Mouse (Mus musculus): ENCODE measurements around the gene Zfp275. TPM values are rescaled to one million over a fixed set of nuclear protein-coding genes. Genes with fewer than 3 reads are reported as not detected.
"Not testable (repeated sequence)": the region's sequence is repeated elsewhere in the genome, so short reads cannot be mapped to it uniquely, and the experiment has no call there.

Zfp275 gene
- polyA plus RNA-seq, 1 experiment from 2014 or later, result 13.8 TPM

DNA sequence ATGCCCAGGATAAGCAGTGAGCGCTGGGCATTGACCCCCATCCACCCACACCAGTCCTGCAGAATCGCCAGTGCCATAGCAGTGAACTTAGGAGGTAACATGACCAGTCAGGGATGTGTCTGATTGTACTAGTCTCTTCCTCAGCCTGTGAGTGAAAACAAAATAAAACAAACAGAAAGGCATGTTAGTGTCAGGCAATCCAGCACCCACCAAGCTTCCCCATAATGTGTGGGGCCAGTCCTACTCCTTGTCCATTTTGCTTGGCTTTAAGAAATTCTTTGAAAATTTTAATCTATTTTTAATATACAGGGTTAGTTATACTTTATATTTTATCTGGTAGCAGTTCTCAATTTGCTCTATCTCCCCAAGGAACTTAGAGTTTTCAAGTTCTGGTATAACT lies 56.2 kb downstream of the Zfp275 start, which contains the start of gene Gm18336:
Gene Gm18336, minus strand, starts transcription at position 101 of the 400 bp plus-strand sequence.
- H3K36me3 ChIP-seq (ENCODE audit: insufficient read depth, low read length); H3K9me3 ChIP-seq (ENCODE audit: low read length); H3K4me2 ChIP-seq (replicated peaks; ENCODE audit: low read depth, low read length); H3K4me3 ChIP-seq (ENCODE audit: low read length); H3K4me1 ChIP-seq (ENCODE audit: insufficient read depth, low read length); H3K27ac ChIP-seq (ENCODE audit: low read length); ATAC-seq (ENCODE audit: low FRiP score, low TSS enrichment); H3K9ac ChIP-seq (replicated peaks; ENCODE audit: low read length); H3K27me3 ChIP-seq (ENCODE audit: insufficient read depth, low read length): not testable (repeated sequence)
- WGBS, result 65% methylated on average over 2 of the region's 2 CpGs

DNA sequence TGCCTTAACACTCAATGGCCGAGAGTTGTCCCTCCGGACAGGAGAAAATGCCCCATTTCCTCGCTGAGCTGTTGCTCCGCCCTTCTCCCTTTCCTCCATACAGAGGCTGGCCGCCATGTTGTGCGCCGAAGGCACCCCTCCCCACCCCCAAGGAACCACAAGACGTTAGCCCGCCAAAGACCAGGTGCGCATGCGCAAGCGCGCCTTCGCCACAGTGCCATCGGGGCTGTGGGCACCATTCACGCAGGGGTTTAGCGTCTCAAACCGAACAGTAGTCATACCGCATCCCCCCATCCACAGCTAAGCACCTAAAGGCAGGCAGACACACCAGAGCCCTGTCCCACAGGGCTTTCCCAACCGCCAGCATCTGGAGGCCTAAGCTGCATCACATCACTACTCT lies 58.5 kb downstream of the Zfp275 start:
- 83% methylated on average over 20 of the region's 20 CpGs for WGBS
- no peak overlapping the region for H3K27ac ChIP-seq (ENCODE audit: low read length)
- no peaks in the 10 kb centered on the region for H3K4me1 ChIP-seq (ENCODE audit: insufficient read depth, low read length)
- H3K36me3 ChIP-seq (ENCODE audit: insufficient read depth, low read length), result no peaks in the 10 kb centered on the region
- peaks cover 2% of the 10 kb centered on the region; the same call in 1 of the 2 replicates for H3K27me3 ChIP-seq (ENCODE audit: insufficient read depth, low read length)
- no peak overlapping the region for H3K4me3 ChIP-seq (ENCODE audit: low read length)
- no peak for ATAC-seq (ENCODE audit: low FRiP score, low TSS enrichment)
- no peaks in the 10 kb centered on the region for H3K9me3 ChIP-seq (ENCODE audit: low read length)
- H3K4me2 ChIP-seq (replicated peaks; ENCODE audit: low read depth, low read length), result no peak overlapping the region
- H3K9ac ChIP-seq (replicated peaks; ENCODE audit: low read length), result no peak overlapping the region

DNA sequence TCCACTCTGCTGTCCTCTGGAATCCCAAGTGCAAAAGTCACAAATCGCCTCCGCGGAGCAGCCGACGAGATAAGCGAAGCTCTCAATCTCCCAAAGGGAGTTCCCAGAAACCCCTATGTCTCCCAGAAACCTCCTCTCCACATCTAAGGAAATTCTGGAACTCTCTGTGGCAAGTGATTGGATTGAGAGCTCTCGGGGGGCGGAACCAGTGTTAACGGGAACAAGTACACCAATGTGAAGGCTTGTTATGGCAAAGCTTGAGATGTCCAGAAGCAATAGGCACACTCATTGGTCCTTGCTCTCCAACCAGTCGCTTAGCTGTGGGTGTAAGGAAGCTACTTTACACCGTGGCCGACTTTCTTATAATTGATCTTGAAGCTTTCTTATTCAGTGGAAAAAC lies 59.2 kb downstream of the Zfp275 start:
- H3K27me3 ChIP-seq (ENCODE audit: insufficient read depth, low read length), result peaks cover 2% of the 10 kb centered on the region; the same call in 1 of the 2 replicates
- ATAC-seq (ENCODE audit: low FRiP score, low TSS enrichment), result no peak
- H3K9ac ChIP-seq (replicated peaks; ENCODE audit: low read length), result no peak overlapping the region
- H3K4me1 ChIP-seq (ENCODE audit: insufficient read depth, low read length), result no peaks in the 10 kb centered on the region
- no peak overlapping the region for H3K4me3 ChIP-seq (ENCODE audit: low read length)
- H3K9me3 ChIP-seq (ENCODE audit: low read length), result no peaks in the 10 kb centered on the region
- H3K36me3 ChIP-seq (ENCODE audit: insufficient read depth, low read length), result no peaks in the 10 kb centered on the region
- H3K4me2 ChIP-seq (replicated peaks; ENCODE audit: low read depth, low read length), result no peak overlapping the region
- H3K27ac ChIP-seq (ENCODE audit: low read length), result no peak overlapping the region
- WGBS, result 95% methylated on average over 12 of the region's 12 CpGs

Other genes starting within 250 kb of the Zfp275 start
- gene Xlr3a, start 245.5 kb upstream of the Zfp275 start, polyA plus RNA-seq (2015; fragmentation: Nextera tagmentation; extraction: Ambion mirVana), result 2.3 and 3.6 TPM in 2 replicates
- gene Gm14685, start 225.6 kb upstream of the Zfp275 start, polyA plus RNA-seq (2015; fragmentation: Nextera tagmentation; extraction: Ambion mirVana), result not detected in 2 replicates
- not detected in 2 replicates for gene Xlr5b, start 193.8 kb upstream of the Zfp275 start, polyA plus RNA-seq (2015; fragmentation: Nextera tagmentation; extraction: Ambion mirVana)
- gene DXBay18, start 193.2 kb upstream of the Zfp275 start, polyA plus RNA-seq (2015; fragmentation: Nextera tagmentation; extraction: Ambion mirVana), result not detected in 2 replicates
- not detected in 2 replicates for gene Spin2d, start 165.6 kb upstream of the Zfp275 start, polyA plus RNA-seq (2015; fragmentation: Nextera tagmentation; extraction: Ambion mirVana)
- 11.8 and 14.0 TPM in 2 replicates for gene Xlr3b, start 150.4 kb upstream of the Zfp275 start, polyA plus RNA-seq (2015; fragmentation: Nextera tagmentation; extraction: Ambion mirVana)
- 0.51 and 1.1 TPM in 2 replicates for gene Xlr4b, start 128.3 kb upstream of the Zfp275 start, polyA plus RNA-seq (2015; fragmentation: Nextera tagmentation; extraction: Ambion mirVana)
- gene F8a, start 114.3 kb upstream of the Zfp275 start, polyA plus RNA-seq (2015; fragmentation: Nextera tagmentation; extraction: Ambion mirVana), result 10.6 and 10.7 TPM in 2 replicates
- gene Xlr4c, start 99.5 kb upstream of the Zfp275 start, polyA plus RNA-seq (2015; fragmentation: Nextera tagmentation; extraction: Ambion mirVana), result not detected in 2 replicates
- gene Xlr3c, start 77.2 kb upstream of the Zfp275 start, polyA plus RNA-seq (2015; fragmentation: Nextera tagmentation; extraction: Ambion mirVana), result not detected in 2 replicates
- not detected in 2 replicates for gene Xlr5a, start 49.6 kb upstream of the Zfp275 start, polyA plus RNA-seq (2015; fragmentation: Nextera tagmentation; extraction: Ambion mirVana)
- not detected in 2 replicates for gene Xlr5c, start 49.6 kb upstream of the Zfp275 start, polyA plus RNA-seq (2015; fragmentation: Nextera tagmentation; extraction: Ambion mirVana)
- not detected in 2 replicates for gene Gm45015, start 5.8 kb upstream of the Zfp275 start, polyA plus RNA-seq (2015; fragmentation: Nextera tagmentation; extraction: Ambion mirVana)
- not detected in 2 replicates for gene Gm18336, start 56.1 kb downstream of the Zfp275 start, polyA plus RNA-seq (2015; fragmentation: Nextera tagmentation; extraction: Ambion mirVana)
- 0.10 TPM in 1 of 2 replicates, not detected in the other for gene Zfp92, start 68.5 kb downstream of the Zfp275 start, polyA plus RNA-seq (2015; fragmentation: Nextera tagmentation; extraction: Ambion mirVana)
- not detected in 2 replicates for gene Trex2, start 92.7 kb downstream of the Zfp275 start, polyA plus RNA-seq (2015; fragmentation: Nextera tagmentation; extraction: Ambion mirVana)
- gene Haus7, start 116.4 kb downstream of the Zfp275 start, polyA plus RNA-seq (2015; fragmentation: Nextera tagmentation; extraction: Ambion mirVana), result 64.2 and 70.0 TPM in 2 replicates
- gene Bgn, start 141.0 kb downstream of the Zfp275 start, polyA plus RNA-seq (2015; fragmentation: Nextera tagmentation; extraction: Ambion mirVana), result 98.7 and 109 TPM in 2 replicates
- gene Atp2b3, start 160.5 kb downstream of the Zfp275 start, polyA plus RNA-seq (2015; fragmentation: Nextera tagmentation; extraction: Ambion mirVana), result 0.19 TPM in 2 replicates

Data from kidney, embryonic 16.5 days (tissue).